In the genomic region with DNA sequence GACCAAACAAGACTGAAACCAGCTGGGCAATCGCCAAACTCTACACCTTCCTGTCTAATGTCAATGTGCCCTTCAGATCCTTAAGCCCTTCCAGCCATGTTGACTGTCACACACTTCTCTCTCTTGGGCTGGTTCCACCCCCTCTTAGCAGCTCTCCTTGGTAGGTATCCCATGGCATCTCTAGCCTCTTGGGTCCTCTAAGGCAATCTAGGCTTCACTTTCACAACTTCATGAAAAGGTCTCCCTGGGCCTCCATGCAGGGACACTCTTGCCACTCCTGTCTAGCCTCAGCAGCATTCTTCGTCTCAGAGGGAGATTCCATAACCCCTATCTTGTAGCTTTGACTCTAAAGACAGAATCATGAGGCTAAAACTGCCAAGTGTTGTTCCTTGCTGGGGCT, we compare ENCODE assay signal across 23 mouse cellular contexts. TPM values are rescaled to one million over a fixed set of nuclear protein-coding genes. Genes with fewer than 3 reads are reported as not detected.
A peak's percentile ranks its signal among the peaks of the same experiment; 100 is the strongest.
DNase-seq lines count a peak whose midpoint lies in the region; ATAC-seq and TF ChIP-seq lines count a peak whose summit lies in the region.
"Had no signal": no experiment of that assay in that cellular context is flagged by ENCODE, and none has a peak within 500 bp of the region (broad histone marks: within the 10 kb centered on the region; RNA-seq: fewer than 3 reads in every experiment).

No protein-coding gene starts in this region.

- TF ChIP-seq CTCF in bone marrow, adult 2 months (IDR thresholded peaks at IDR 0.05; ENCODE audit: control insufficient read depth, insufficient read depth, low read length), result no peak
- no peak for TF ChIP-seq CTCF in liver, embryonic 14.5 days (IDR thresholded peaks at IDR 0.05; ENCODE audit: low read depth)
- TF ChIP-seq CTCF in stomach, postnatal 0 days (IDR thresholded peaks at IDR 0.05; ENCODE audit: low read depth), result no peak

- TF ChIP-seq EP300 in liver, embryonic 14.5 days (IDR thresholded peaks at IDR 0.05; ENCODE audit: low read depth), result no peak
- no peak for TF ChIP-seq EP300 in stomach, postnatal 0 days (optimal IDR thresholded peaks at IDR 0.05)

- no peak for TF ChIP-seq POLR2A in bone marrow, adult 2 months (IDR thresholded peaks at IDR 0.05; ENCODE audit: borderline replicate concordance, control insufficient read depth, low read depth, low read length)

- H3K27me3 ChIP-seq in liver, embryonic 11.5 days (replicated peaks; ENCODE audit: control insufficient read depth, insufficient read depth, low read length), result no peaks in the 10 kb centered on the region
- no peaks in the 10 kb centered on the region for H3K27me3 ChIP-seq in liver, embryonic 14.5 days (ENCODE audit: control insufficient read depth, insufficient read depth, low read length)
- H3K27me3 ChIP-seq in stomach, postnatal 0 days (ENCODE audit: control insufficient read depth, insufficient read depth, low read length), result no peaks in the 10 kb centered on the region
- H3K27me3 ChIP-seq: CH12.LX; neural tube, embryonic 13.5 days had no signal

- H3K4me2 ChIP-seq in liver, embryonic 11.5 days, result peak overlapping the region; percentile 25
- H3K4me2 ChIP-seq in liver, embryonic 14.5 days (ENCODE audit: low read depth), result peak overlapping the region; percentile 68
- no peak overlapping the region for H3K4me2 ChIP-seq in stomach, postnatal 0 days (replicated peaks; ENCODE audit: low read depth)
- H3K4me2 ChIP-seq: midbrain, embryonic 11.5 days; neural tube, embryonic 13.5 days had no signal

- H3K9ac ChIP-seq in liver, embryonic 11.5 days (ENCODE audit: low read depth, low read length), result no peak overlapping the region; the same call in 1 of the 2 replicates
- peak overlapping the region; percentile 59 for H3K9ac ChIP-seq in liver, embryonic 14.5 days (replicated peaks)
- no peak overlapping the region for H3K9ac ChIP-seq in stomach, postnatal 0 days (ENCODE audit: low read length)
- H3K9ac ChIP-seq: neural tube, embryonic 13.5 days had no signal

- peak overlapping the region; percentile 69 for H3K27ac ChIP-seq in liver, embryonic 11.5 days (ENCODE audit: low read depth, low read length)
- peak overlapping the region; percentile 42 for H3K27ac ChIP-seq in bone marrow, adult 2 months (ENCODE audit: control insufficient read depth, insufficient read depth, low read depth, low read length, poor library complexity)
- H3K27ac ChIP-seq in liver, embryonic 14.5 days, result peak overlapping the region; percentile 92
- no peak overlapping the region for H3K27ac ChIP-seq in stomach, postnatal 0 days (replicated peaks)
- H3K27ac ChIP-seq: gastrocnemius, adult 2 months; heart, adult 2 months; hindbrain, embryonic 10.5 days; layer of hippocampus, adult 2 months; neural tube, embryonic 13.5 days had no signal

- peaks cover 3% of the 10 kb centered on the region; the same call in 1 of the 2 replicates for H3K9me3 ChIP-seq in liver, embryonic 11.5 days (ENCODE audit: control insufficient read depth, low read length)
- H3K9me3 ChIP-seq in liver, embryonic 14.5 days (ENCODE audit: control insufficient read depth, low read length), result peaks cover 2% of the 10 kb centered on the region; the same call in 1 of the 2 replicates
- H3K9me3 ChIP-seq in stomach, postnatal 0 days (ENCODE audit: control insufficient read depth, low read length), result no peaks in the 10 kb centered on the region
- H3K9me3 ChIP-seq: hindbrain, embryonic 10.5 days; neural tube, embryonic 13.5 days had no signal

- H3K4me1 ChIP-seq in liver, embryonic 11.5 days (replicated peaks; ENCODE audit: control insufficient read depth, insufficient read depth, low read length), result no peaks in the 10 kb centered on the region
- H3K4me1 ChIP-seq in bone marrow, adult 2 months (ENCODE audit: control insufficient read depth, insufficient read depth, low read length), result peaks cover 2% of the 10 kb centered on the region
- peaks cover 28 to 40% of the 10 kb centered on the region in 2 experiments for H3K4me1 ChIP-seq in liver, embryonic 14.5 days (replicated peaks; ENCODE audit: control insufficient read depth in 2 of 2, insufficient read depth in 2 of 2, low read length in 1 of 2)
- H3K4me1 ChIP-seq in stomach, postnatal 0 days (replicated peaks; ENCODE audit: control insufficient read depth, insufficient read depth), result no peaks in the 10 kb centered on the region

- whole genome bisulfite sequencing in liver, embryonic 11.5 days, result 57% methylated on average over 2 of the region's 2 CpGs
- WGBS in bone marrow, adult 2 months, result 79% methylated on average over 2 of the region's 2 CpGs
- 48% methylated on average over 2 of the region's 2 CpGs for WGBS in liver, embryonic 14.5 days (ENCODE audit: insufficient replicate concordance)
- 87% methylated on average over 2 of the region's 2 CpGs for WGBS in stomach, postnatal 0 days

- H3K4me3 ChIP-seq in liver, embryonic 11.5 days (ENCODE audit: low read depth, low read length), result no peak overlapping the region
- no peak overlapping the region for H3K4me3 ChIP-seq in bone marrow, adult 2 months (replicated peaks; ENCODE audit: control insufficient read depth, low read depth, low read length)
- H3K4me3 ChIP-seq in liver, embryonic 14.5 days (ENCODE audit: insufficient read depth in 1 of 2, low read depth in 2 of 2, low read length in 2 of 2), result peak overlapping the region in 1 of 2 experiments; percentile 16; a peak in 1 of 4 replicates
- H3K4me3 ChIP-seq in stomach, postnatal 0 days (ENCODE audit: low read depth, low read length), result no peak overlapping the region
- H3K4me3 ChIP-seq: gastrocnemius, adult 2 months; heart, adult 2 months; hindbrain, embryonic 10.5 days; layer of hippocampus, adult 2 months; neural tube, embryonic 13.5 days had no signal

- peak; percentile 24; the same call in 1 of the 2 replicates for ATAC-seq in liver, embryonic 11.5 days (replicated peaks; ENCODE audit: low FRiP score)
- peak; percentile 54 for ATAC-seq in liver, embryonic 14.5 days (ENCODE audit: insufficient read depth)
- 0 out of 2 replicates have a peak, but pooled peaks have one; percentile 8 for ATAC-seq in stomach, postnatal 0 days (ENCODE audit: low FRiP score, low TSS enrichment)
- ATAC-seq in monocyte, adult 5-6 weeks (replicated peaks; ENCODE audit: insufficient number of reproducible peaks, low FRiP score, low TSS enrichment, poor library complexity, severe bottlenecking), result no peak
- ATAC-seq: activated CD4-positive, CD25-positive, alpha-beta regulatory T cell, adult 4 months had no signal

- no peaks in the 10 kb centered on the region for H3K36me3 ChIP-seq in liver, embryonic 11.5 days (ENCODE audit: control insufficient read depth, insufficient read depth, low read length)
- no peaks in the 10 kb centered on the region for H3K36me3 ChIP-seq in liver, embryonic 14.5 days (replicated peaks; ENCODE audit: control insufficient read depth, insufficient read depth, low read depth)
- no peaks in the 10 kb centered on the region for H3K36me3 ChIP-seq in stomach, postnatal 0 days (ENCODE audit: control insufficient read depth, insufficient read depth, low read length)
- H3K36me3 ChIP-seq: hindbrain, embryonic 10.5 days; neural tube, embryonic 13.5 days had no signal

- no peak for DNase-seq in liver, embryonic 11.5 days (ENCODE audit: low spot score)
- no peak for DNase-seq in liver
- no peak for DNase-seq in liver, embryonic 14.5 days (ENCODE audit: low read depth in 3 of 3, low spot score in 3 of 3)
- no peak for DNase-seq in stomach, postnatal 0 days (ENCODE audit: low spot score)
- DNase-seq in gastrocnemius, postnatal 14 days, result no peak
- DNase-seq: adrenal gland, postnatal 10 days; cerebellum, adult 11 months; cerebellum, postnatal 10 days; embryo, embryonic 11 days; gastrocnemius, adult 2 months; heart, adult 2 months; kidney, adult 8-10 months; kidney, postnatal 14 days; left cerebral cortex, postnatal 4 days; thymus, adult 2 months had no signal

- intact Hi-C loops in gastrocnemius, postnatal 14 days (cut with DNase I; ENCODE audit: low total_unique reads), result no loop called here

RNA-seq across cellular contexts. Expression of a gene that starts 13.6 kb away (rescaled TPM):
- 18.7 and 21.8 TPM in 2 replicates for polyA plus RNA-seq in liver, embryonic 11.5 days (2014; fragmentation: Nextera tagmentation; extraction: Ambion mirVana)
- polyA plus RNA-seq in bone marrow, adult 2 months (2011; ENCODE audit: insufficient read depth, insufficient read length, low replicate concordance, missing spikeins), result 52.5 and 60.2 TPM in 2 replicates
- polyA plus RNA-seq in liver, embryonic 14.5 days (2012; rRNA removed), result 3.5 and 6.4 TPM in 2 replicates
- polyA plus RNA-seq in liver, embryonic 14.5 days (2014; fragmentation: Nextera tagmentation; extraction: Ambion mirVana), result 15.3 and 15.6 TPM in 2 replicates
- polyA plus RNA-seq in stomach, postnatal 0 days (2015; fragmentation: Nextera tagmentation; extraction: Ambion mirVana), result 16.6 and 17.0 TPM in 2 replicates
- total RNA-seq in monocyte, adult 5-6 weeks (2017), result 5.6 to 9.3 TPM (median 7.3 TPM) in 3 replicates
- 10 to 100 TPM; 27.2 to 33.8 TPM for total RNA-seq in gastrocnemius, postnatal 14 days (2021)
